Mouse (Mus musculus) myocyte (in vitro differentiated cells): ENCODE measurements around the gene Smg7.

Source experiments
- CEBPB ChIP-seq: IDR thresholded peaks from 2 replicates; pipeline ENCODE4 v1.6.1; 2011; ENCODE audit warnings: mild to moderate bottlenecking, moderate library complexity; ENCODE audit not compliant: poor library complexity, insufficient read depth, severe bottlenecking
- E2F4 ChIP-seq: IDR thresholded peaks from one replicate; pipeline ENCODE4 v1.6.1; 2011; ENCODE audit warnings: mild to moderate bottlenecking, control low read depth, moderate library complexity; ENCODE audit not compliant: insufficient read depth
- POLR2A ChIP-seq: IDR thresholded peaks from one replicate; pipeline ENCODE4 v1.6.1; 2011; ENCODE audit warnings: low read depth, mild to moderate bottlenecking, control low read depth, moderate library complexity; ENCODE audit not compliant: insufficient read length
- TCF12 ChIP-seq: IDR thresholded peaks from one replicate; pipeline ENCODE4 v1.6.1; 2011; ENCODE audit warnings: mild to moderate bottlenecking, control low read depth; ENCODE audit not compliant: poor library complexity, insufficient read depth, severe bottlenecking

DNA sequence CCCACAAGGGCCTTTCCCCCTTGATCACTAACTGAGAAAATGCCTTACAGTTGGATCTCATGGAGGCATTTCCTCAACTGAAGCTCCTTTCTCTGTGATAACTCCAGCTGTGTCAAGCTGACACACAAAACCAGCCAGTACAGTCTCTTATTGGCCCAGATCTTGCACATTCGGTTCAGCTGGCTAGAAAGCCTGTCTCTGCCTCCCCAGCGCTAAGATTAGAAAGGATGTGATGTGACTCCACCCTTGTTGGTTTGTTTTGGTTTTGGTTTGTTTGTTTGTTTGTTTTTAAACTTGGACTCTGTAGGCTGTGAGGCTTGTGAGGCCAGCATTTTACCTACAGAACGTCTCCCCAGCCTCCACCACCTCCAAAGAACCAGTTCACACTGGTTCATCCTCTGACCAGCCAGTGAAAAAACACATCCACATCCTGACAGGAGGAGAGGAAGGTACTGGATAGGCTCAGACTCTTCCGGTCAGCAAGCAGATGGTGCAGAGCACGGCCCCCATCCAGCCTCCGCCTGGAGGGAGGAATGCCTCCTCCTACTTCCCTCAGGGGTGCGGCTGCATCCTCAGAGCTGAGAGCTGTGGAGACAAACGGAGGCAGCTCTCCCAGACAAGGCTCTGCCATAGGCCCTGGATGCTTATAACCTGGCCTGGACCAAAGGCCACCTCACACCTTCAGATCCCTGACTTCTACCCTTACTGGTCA is 92.7 kb downstream of the Smg7 start:
- TF ChIP-seq TCF12 (no peak), POLR2A (no peak), E2F4 (no peak), CEBPB (no peak)
